Mouse (Mus musculus): Measurements from ENCODE around the gene 1600012H06Rik.
"Not testable (repeated sequence)": the region's sequence is repeated elsewhere in the genome, so short reads cannot be mapped to it uniquely, and the experiment has no call there.

Gene 1600012H06Rik

DNA sequence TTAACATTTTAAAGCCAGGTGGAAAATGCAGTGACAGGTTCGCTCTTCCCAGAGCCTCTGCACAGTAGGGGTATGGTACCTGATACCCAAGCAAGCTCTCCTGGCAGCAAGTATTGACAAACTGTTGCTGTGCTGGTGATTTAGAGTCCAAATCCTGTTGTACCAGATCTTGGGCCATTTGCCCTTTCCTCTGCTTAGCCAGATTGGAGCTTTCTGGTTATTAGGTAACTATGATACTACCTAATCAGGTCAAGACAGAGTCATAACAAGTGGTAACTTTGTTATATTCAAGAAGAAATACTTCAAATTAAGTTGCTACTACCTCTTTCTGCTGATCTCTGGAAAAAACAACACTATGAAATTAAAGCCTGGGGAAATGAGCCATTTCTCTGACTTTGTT is 1.6 kb downstream of the 1600012H06Rik start:
- DNase-seq (ENCODE audit: low spot score in 2 of 2): no peak

- no peak for DNase-seq (ENCODE audit: low spot score in 2 of 2)
These were observed 6.3 kb downstream of the 1600012H06Rik start for GRCm38 (mm10) chr17:14949161-14949827.

DNA sequence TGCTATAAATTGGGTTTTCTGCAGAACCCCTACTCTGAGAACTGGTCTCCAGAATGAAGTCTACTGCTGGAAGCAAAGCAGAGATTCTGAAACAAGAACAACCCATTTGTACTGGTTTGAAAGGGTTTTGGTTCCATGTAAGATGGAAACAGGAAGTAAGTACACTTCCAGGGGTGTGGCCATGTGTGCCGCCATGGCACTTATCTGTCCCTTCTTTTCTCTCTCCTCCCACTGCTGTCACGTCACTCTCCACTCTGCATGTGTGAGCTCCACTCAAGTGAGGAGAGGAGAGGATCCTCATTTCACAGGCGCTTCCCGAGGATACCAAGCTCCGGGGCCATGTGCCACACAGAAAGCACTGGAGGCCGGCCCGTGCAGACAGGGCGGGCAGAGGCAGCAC is 10.5 kb downstream of the 1600012H06Rik start:
- peak; percentile 26 to 41 for DNase-seq (ENCODE audit: low spot score in 2 of 2)

DNA sequence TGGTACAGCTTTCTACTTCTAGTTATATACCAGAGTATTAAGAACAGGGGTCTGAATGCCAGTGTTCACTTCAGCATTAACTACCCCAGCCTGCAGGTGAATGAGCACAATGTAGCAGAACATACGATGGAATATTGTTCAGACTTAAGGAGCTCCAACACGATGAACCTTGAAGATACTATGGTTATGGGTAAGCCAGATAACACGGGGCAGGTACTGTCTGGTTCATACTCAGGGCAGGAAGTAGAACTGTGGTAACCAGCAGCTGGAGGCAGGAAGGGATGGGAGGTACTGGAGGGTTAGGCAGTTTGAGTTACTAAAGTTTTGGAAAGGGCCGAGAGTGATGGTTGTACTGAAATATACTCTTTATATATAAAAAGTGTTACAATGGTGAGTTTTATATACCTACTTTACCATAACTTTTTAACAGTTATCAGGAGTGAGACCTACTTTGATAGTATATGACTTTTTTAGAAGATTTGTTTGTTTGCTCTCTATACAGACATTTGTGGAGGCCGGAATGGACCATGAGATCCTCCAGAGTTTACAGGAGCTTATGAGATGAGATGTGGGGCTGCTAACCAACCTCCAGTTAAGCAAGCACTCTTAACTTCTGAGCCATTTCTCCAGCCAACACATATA is 15.8 kb downstream of the 1600012H06Rik start:
- no peak for DNase-seq (ENCODE audit: low spot score in 2 of 2)

GRCm38 (mm10) chr17:14959979-14960378 is 17.0 kb downstream of the 1600012H06Rik start:
- no peak for DNase-seq (ENCODE audit: low spot score in 2 of 2)

GRCm38 (mm10) chr17:14960520-14960919 is 17.5 kb downstream of the 1600012H06Rik start:
- no peak for DNase-seq (ENCODE audit: low spot score in 2 of 2)

DNA sequence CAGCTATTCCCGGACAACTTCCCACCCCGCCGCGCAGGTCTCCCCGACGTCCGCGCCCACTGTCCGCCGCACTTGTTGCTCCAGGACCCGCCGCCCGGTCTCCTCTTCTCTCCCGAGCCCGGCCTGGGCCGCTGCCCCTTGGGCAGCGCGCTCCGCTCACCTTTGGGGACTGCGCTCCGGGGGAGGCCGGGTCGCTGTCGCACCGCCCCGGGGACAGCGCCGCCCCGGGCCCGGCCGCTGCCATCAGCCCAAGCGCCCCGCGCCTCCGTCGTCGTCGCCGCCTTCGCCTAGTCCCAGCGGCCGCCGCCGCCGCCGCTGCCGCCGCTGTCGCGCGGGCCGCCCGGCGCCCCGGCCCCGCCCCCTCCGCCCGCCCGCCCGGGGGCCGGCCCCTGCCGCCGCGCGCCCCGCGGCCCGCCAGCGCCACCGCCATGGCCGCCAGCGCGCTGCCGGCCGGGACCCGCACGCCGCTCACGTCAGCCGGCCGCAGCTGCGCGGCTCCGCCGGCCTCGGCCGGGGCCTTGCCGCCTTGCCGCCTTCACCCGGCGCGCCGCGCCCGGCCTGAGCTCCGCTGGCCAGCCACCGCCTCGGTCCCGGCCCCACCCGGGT is 18.1 kb downstream of the 1600012H06Rik start, which contains the start of gene Phf10:
Gene Phf10 (minus strand): TSS at position 323 of the 606 bp plus-strand sequence.
- peak; percentile 9 to 35 for DNase-seq (ENCODE audit: low spot score in 2 of 2)

DNA sequence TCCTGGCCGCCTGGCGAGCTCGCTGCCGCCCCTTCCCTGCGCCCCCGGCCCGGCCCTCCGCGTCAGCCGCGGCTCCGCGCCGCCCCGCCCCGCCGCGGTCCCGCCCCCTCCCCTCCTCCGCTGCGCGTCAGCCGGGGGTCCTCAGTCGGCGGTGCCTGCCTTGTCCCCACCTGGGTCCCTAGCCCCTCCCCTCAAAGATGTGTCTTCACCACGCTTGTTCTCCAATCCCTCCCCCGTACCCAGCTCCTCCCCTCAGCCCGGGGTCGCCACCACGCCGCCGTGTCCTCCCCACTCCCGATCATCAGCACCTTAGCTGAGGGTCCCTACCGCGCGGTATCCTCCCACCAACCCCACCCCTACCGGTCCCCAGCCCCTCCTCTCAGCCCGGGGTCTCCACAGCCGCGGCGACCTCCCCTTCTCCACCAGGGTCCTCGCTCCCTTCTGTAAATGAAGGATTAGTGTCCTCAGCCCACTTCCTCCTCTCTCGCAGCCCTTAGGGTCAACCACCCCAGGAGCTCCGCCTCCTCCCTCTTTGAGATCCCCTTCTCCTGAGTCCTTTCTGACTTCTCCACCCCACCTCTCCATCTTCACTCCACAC is 18.7 kb downstream of the 1600012H06Rik start:
- DNase-seq (ENCODE audit: low spot score in 2 of 2): not testable (repeated sequence)

DNA sequence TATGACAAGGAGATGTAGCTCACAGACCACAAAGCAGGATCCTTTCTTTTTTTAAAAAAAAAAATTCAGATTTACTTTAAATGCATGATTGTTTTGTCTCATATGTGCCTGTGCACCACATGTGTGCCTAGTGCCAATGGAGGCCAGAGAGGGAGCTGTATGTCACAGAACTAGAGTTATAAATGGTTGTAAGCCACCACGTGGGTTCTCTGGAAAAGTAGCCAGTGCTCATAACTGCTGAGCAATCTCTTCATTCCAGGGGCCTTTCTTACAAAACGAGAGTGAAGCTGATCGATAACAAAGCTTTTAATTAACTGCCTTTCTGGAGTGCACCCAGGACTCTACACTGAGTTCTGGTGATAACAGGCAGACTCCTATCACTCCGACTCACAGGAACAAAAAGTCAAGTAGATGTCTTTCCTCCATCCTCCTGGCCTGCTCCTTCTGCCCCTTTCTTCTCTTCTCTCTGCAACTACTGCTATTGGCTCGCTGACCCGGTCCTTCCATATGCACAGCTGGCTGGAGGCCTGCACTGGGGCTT is 25.5 kb downstream of the 1600012H06Rik start:
- DNase-seq (ENCODE audit: low spot score in 2 of 2): not testable (repeated sequence)

GRCm38 (mm10) chr17:14977718-14978361 is 34.9 kb downstream of the 1600012H06Rik start:
- not testable (repeated sequence) for DNase-seq (ENCODE audit: low spot score in 2 of 2)

DNA sequence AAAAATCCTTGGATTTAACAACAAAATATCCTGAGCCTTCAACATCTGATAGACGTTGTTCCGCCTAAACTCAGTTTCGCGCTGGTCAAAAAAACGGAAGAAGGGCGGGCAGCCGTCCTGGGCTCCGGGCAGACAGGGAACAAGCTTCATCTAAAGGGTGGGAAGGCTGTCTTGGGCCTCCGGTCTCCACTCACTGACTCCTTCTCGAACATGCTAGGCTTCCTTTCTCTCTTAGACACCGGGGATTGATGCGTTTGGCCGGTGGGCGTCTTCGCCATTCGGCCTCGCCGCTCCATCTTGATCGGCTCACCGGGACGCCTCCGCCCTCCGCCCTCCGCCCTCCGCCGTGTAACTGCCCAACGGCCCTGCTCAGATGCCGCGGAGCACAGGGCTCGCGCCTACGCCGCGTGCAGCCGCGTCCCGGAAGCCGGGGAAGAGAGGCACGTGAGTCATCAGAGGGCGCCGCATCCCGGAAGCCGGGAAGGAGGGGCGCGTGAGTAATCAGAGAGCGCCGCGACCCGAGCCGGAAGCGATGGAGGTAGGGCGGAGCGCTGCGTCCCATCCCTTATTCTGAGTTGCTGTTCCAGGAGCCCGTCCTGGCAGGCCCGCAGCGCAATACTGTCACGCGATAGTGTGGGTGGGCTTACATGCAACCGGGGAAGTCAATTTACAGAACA is 35.5 kb downstream of the 1600012H06Rik start, which contains the start of the genes 9030025P20Rik and Gm3417:
Gene 9030025P20Rik (plus strand): TSS at position 107 of the 677 bp plus-strand sequence.
Gene Gm3417 (minus strand): TSS at position 429 of the 677 bp plus-strand sequence.
- not testable (repeated sequence) for DNase-seq (ENCODE audit: low spot score in 2 of 2)

DNA sequence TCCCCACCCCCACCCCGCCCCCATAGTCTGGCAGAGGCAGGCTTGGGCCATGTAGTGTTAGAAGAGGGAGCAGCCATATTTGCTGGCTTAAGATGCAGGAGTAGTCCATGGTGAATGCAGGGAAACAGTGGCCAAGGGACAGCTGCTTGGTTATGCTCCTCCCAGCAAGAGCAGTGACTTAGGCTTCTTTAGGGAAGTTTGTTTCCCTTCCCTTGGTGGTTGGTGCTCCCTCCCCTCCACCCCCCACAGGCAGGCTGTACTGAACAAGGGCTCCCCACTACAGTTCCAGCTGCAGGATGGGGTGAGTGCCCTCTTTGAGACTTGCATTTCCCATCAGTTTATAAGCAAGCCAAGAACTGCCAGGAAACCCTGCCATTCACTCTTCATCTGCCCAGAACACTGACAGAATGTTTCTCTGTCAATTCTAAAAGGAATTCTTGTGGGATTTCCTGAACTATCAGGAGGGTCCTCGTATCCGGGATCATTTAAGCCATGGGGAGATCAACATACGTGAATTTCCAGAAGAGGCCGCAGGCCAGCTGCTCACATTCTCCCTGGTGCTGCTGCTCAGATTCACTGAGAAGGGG is 47.2 kb downstream of the 1600012H06Rik start:
- not testable (repeated sequence) for DNase-seq (ENCODE audit: low spot score in 2 of 2)

- not testable (repeated sequence) for DNase-seq (ENCODE audit: low spot score in 2 of 2)
These were observed 49.6 kb downstream of the 1600012H06Rik start for GRCm38 (mm10) chr17:14992522-14993138.

DNA sequence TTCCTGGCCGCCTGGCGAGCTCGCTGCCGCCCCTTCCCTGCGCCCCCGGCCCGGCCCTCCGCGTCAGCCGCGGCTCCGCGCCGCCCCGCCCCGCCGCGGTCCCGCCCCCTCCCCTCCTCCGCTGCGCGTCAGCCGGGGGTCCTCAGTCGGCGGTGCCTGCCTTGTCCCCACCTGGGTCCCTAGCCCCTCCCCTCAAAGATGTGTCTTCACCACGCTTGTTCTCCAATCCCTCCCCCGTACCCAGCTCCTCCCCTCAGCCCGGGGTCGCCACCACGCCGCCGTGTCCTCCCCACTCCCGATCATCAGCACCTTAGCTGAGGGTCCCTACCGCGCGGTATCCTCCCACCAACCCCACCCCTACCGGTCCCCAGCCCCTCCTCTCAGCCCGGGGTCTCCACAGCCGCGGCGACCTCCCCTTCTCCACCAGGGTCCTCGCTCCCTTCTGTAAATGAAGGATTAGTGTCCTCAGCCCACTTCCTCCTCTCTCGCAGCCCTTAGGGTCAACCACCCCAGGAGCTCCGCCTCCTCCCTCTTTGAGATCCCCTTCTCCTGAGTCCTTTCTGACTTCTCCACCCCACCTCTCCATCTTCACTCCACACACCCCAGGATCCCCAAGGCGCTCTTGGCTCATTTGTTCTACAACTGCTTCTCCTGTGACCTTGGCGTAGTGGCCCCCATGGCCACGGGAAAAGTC is 50.3 kb downstream of the 1600012H06Rik start:
- not testable (repeated sequence) for DNase-seq (ENCODE audit: low spot score in 2 of 2)

- DNase-seq (ENCODE audit: low spot score in 2 of 2): not testable (repeated sequence)
These were observed 51.2 kb downstream of the 1600012H06Rik start for GRCm38 (mm10) chr17:14994140-14994539.

DNA sequence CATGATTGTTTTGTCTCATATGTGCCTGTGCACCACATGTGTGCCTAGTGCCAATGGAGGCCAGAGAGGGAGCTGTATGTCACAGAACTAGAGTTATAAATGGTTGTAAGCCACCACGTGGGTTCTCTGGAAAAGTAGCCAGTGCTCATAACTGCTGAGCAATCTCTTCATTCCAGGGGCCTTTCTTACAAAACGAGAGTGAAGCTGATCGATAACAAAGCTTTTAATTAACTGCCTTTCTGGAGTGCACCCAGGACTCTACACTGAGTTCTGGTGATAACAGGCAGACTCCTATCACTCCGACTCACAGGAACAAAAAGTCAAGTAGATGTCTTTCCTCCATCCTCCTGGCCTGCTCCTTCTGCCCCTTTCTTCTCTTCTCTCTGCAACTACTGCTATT is 57.1 kb downstream of the 1600012H06Rik start:
- not testable (repeated sequence) for DNase-seq (ENCODE audit: low spot score in 2 of 2)

- DNase-seq (ENCODE audit: low spot score in 2 of 2): not testable (repeated sequence)
These were observed 66.1 kb downstream of the 1600012H06Rik start for GRCm38 (mm10) chr17:15009088-15009487.

Data from heart, adult 9 months (tissue).